Mouse (Mus musculus) common myeloid progenitor, adult 5-6 weeks (primary cell): Measurements from ENCODE around the gene Hoxc12. TPM values are rescaled to one million over a fixed set of nuclear protein-coding genes. Genes with fewer than 3 reads are reported as not detected.

ENCODE experiments used
- ATAC-seq: replicated peaks from 2 replicates; pipeline ENCODE4 v1.8.0; 2016; ENCODE audit warnings: low read depth, mild to moderate bottlenecking, moderate TSS enrichment, inconsistent platforms; ENCODE audit not compliant: poor library complexity, severe bottlenecking
- total RNA-seq: library from RNA; stranded (forward); fragments of 200-1000, 187-1606 nt; gene quantifications from 2 replicates; pipeline ENCODE4 v1.2.3, GENCODE M21; 2017

The Hoxc12 gene
- total RNA-seq, 1 experiment from 2014 or later: not detected

DNA sequence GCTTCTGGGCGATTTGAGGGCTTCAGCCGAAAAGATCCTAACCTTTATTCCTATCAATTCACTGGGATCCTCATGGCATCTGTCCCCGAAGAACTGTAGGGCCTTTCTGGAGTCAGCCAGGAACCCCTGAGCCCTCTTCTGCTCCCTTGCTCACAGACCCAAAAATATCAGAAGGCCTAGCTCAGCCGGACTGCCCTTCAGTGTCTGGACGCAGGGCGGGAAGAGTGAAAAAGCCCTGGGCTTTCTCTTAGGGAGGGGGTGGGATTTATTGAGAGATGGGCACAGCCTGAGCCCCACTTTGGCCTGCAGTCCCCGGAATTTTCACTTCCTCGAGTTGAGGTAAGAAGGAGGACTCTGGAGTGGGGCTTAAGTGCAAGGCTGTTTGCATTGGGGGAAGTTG is 26.7 kb downstream of the Hoxc12 start:
- ATAC-seq: no peak

DNA sequence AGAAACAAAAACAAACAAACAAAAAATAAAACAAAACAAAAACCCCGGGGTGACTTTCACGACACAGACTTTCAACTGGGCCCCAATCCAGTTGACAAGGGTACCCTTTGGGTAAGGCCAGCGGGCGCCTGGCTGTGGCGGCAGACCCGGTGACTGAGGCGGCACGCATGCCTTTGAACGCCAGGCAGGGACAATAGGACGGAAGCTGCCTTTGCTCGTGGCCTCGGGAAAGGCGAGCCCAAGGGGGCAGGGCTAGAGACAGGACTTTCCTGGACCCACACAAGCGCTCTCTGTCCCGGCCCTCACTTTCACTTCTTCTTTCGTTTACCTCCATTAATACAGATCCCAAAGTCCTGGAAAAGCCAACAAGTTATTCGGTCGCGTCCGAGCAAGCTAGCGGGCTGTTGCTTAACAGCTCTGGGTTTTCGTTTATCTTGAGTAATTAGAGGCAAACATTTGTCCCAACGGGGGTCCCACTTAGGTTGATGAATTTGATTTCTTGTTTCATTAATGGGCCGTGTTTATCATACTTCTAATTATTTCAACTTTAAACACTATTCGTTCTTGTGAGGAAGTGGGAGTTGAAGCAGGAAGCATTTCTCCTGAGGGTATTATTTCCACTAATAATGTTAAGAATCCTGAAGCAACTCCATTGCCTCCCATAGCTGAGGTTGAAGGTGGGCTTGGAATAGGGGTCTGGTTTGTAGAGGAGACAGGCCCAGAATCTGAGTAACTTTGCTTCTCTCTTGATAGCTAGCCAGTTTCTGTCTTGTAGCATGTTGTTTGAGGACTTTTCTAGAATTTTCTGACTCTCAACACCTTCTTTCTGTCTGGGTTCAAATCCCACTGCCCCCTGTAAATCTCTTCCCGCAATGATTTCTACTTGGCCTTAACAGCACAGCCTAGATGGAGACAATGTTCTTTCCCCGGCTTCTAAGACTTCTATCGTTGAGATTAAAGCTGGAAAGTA is 27.4 kb downstream of the Hoxc12 start:
- ATAC-seq: 0 out of 2 replicates have a peak, but pooled peaks have one; percentile 34

DNA sequence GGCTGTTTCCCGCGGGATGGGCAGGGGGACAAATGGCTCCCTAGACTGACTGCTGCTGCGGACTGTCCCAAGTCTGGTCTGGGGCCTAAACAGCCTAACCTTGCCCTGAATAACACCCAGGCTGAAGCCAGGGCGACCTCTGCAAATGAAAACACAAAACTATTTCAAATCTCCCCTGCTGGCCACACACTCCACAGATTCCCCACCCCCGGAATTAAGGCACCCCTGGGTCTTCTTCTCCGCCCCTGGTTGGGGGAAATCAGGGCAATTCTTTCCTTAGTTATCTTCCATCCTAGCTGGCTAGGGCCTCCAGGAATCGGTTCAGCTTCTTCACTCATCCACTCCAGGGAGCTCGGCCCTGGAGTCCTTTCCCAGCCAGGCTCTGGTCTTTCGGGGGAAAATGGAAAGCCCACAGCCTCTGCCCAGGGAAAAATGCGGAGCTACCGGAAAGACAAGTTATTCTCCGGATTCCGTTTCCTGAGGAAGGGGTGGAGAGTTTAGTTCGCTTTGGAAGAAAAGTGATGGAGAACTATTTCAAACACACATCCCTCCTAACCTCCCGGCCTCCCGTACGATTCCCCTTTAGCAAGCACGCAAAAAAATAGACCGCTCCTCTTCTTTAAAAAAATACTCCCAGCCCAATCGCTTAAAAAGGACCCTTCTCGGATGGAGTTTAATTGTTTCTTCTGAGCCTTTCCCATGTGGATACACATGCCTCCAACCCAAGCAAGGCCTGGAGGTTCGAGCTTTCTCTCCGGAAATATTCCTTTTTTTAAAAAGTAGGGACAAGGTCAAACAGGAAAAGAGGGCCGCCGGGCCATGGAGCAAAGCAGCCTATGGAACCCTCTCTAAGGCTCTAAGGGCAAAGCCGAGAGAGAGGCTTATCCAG is 28.7 kb downstream of the Hoxc12 start:
- ATAC-seq: no peak

DNA sequence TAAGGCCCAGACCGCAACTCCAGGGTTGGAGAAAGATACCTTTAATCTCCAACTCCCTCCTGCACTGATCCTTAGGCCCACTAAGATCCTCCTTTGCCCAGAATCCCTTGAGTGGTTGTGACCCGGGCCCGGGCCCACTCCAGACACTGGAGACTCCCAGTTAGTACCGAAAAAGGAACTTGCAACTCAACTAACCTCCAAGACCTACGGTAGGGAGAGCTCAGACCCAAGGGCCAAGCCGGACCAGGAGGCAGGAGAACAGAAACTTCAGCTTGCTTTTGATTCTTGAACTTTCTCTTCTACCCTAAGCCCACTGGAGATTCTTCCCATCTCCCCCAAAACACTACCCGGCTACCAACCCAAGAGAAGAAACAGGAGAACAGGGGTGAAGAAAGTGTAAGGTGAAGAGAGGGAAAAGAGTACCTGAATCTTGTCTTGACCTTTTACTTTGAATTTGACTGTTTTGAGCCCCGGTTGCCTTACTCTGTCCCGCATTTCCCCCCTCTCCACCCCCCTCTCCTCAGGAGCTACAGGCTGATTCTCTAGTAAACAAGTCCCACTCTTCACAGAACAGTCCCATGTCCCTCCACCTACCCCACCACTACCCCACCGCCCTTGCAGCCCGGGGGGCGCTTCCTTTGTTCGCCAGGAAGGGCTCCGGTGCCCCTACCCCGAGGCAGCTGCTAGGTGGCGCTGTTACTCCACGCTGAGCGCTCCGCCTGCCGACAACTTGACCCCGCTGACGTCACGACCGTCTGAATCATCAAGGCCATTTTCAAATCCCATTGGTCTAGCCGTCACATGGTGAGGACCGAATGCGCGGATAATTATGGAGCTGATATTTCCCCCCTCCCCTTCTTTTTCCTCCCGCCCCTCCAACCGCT is 29.6 kb downstream of the Hoxc12 start:
- ATAC-seq: peak; percentile 66

DNA sequence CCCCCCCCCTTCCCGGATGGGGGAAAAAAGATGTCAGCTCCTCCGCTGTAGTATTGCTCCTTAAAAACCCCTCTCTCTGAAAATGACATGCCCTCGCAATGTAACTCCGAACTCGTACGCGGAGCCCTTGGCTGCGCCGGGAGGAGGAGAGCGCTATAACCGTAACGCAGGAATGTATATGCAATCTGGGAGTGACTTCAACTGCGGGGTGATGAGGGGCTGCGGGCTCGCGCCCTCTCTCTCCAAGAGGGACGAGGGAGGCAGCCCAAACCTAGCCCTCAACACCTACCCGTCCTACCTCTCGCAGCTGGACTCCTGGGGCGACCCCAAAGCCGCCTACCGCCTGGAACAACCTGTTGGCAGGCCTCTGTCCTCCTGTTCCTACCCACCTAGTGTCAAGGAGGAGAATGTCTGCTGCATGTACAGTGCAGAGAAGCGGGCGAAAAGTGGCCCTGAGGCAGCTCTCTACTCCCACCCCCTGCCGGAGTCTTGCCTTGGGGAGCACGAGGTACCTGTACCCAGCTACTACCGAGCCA is 30.3 kb downstream of the Hoxc12 start, which contains the start of gene Hoxc10:
Gene Hoxc10 (plus strand): TSS at position 21 of the 536 bp plus-strand sequence.
- no peak for ATAC-seq

DNA sequence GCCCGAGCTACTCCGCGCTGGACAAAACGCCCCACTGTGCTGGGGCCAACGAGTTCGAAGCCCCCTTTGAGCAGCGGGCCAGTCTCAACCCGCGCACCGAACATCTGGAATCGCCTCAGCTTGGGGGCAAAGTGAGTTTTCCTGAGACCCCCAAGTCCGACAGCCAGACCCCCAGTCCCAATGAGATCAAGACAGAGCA is 30.7 kb downstream of the Hoxc12 start, which contains the start of gene Hoxc5:
Gene Hoxc5 (plus strand): TSS at position 132 of the 199 bp plus-strand sequence.
- no peak for ATAC-seq

DNA sequence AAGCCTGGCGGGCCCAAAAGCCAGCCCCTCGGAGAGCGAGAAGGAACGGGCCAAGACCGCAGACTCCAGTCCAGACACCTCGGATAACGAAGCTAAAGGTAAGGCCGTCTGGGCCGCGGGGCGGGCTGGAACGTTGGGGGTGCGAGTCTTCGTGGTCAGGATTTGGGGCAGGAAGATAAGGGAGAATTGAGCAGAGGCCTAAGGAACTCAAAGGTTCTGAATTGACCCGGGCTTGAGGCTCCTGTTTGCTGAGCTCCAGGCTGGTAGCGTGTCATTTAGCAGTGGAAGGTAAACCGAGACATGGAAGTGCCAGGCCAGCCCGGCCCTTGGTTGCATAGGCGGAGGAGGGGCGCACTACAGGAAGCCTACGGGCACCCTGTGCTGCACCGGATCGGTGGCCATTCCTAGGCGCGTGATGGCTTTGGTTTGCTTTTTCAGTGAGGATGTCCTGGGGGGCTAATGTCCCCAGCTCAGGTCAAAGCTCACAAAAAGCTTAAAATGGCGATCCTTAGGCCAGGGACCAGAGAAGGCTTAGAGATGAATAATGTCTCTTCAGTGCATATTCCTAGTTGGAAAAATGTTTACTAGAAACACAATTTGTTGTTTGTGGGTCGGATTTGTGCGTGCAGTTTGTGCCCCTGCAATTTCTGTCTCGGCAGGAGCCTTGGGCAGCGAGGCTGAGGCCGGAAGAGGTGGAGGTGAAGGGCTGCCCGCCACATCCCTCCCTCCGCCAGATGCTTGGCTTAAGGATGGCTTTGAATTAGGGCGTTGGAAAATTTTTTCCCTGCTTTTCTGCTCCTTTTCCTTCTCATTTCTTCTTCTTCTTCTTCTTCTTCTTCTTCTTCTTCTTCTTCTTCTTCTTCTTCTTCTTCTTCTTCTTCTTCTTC is 31.2 kb downstream of the Hoxc12 start:
- ATAC-seq: no peak

DNA sequence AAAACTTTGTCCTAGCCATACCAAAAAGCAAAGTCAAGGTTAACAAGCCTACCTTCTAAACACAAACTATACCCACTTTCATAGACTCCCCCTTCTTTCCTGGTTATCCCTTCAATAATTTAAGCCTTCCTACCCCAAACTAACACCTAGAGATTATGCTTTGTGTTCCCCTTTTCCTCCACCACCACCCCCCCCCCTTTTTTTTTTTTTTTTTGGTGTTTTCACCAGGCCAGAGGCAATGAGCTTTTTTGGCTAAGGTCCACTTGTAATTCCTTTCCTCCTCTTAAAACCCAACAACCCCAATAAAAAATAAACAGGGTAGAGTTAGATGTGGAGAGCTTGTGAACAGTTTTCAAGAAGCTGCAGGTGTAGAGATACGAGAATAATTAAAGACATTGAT is 32.7 kb downstream of the Hoxc12 start:
- ATAC-seq: no peak

DNA sequence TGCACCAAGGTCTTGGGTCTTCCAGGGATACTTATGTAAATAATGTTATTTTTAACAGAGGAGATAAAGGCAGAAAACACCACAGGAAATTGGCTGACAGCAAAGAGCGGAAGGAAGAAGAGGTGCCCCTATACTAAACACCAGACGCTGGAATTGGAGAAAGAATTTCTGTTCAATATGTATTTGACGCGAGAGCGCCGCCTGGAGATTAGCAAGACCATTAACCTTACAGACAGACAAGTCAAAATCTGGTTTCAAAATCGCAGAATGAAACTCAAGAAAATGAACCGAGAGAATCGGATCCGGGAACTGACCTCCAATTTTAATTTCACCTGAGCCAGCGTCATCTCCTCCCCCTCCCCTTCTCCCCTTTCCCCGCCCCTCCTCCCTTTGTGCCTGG is 34.2 kb downstream of the Hoxc12 start:
- ATAC-seq: no peak

DNA sequence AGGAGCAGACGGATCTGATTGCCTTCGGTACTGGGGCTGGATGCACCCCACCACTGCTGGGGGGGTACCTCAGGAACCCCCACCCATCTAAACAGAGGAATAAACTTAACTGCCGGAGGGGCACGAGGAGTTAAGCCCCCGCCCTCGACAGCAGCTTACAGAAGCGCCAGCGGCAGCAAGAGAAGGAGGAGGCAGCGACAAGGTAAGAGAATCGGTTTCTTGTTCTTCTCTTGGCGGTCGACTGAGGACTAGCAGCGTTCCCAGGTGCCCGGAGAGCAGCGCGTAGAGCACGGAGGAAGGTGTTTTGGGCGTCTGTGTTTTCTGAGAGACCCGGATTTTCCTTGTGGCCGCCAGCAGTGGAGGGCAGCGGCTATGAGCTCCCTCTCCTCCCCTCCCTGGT is 35.7 kb downstream of the Hoxc12 start:
- ATAC-seq: no peak

DNA sequence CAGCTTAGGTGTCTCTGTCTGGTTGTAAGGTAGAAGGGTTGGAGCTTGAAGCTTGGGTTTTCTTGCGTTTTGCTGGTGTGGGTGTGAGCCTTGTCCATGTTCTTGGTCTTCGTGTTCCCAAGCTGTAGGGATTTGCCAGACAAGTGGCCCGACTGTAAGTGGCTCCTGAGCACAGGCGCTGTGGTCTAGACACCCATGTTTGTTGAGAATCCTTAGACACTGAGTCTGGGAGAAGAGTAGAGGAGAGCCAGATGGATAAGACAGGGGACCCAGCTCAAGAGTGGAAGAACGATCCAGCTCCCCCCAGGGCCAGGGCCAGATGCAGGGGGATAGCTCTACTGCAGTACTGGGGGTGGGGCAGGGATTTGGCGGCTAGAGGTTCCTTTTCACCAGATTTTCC is 36.2 kb downstream of the Hoxc12 start:
- no peak for ATAC-seq

DNA sequence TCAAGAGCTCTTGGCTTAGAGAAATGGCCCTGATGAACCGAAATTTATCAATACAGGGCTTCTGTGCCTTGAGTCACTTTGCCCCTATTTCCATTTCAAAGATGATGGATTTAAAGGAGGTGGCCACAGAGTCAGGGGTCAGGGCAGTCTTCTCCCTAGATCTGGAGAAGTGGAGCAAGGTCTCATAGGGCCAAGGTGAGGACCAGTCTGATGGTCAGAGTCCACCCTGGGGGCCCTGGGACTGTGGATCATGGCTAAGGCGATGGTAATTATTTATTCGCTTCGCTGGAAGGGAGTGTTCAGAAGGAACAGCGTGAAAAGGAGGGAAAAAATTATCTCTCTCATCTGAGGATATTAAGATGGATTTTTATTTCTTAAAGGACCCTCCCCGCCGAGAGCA is 38.5 kb downstream of the Hoxc12 start:
- no peak for ATAC-seq

DNA sequence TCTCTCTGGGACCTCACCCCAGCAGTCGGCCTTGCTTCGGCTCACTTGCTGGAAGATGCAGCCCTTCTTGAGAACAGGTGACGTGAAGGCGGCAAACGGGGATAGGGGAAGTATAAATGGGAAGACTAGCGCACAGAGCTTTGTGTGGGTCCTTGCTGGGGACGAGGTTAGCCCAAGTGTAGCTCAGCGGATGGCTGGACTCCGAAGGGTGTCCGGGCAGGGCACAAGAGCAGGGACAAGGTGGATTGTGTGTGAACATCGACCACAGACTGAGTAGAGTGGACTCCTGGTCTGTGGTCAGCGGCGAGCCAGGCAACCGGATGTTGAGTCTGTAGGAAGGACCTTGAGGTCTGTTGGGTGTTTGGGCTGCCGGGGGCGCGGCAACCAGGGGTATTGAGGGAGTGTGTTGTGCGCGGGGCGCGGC is 39.1 kb downstream of the Hoxc12 start:
- peak; percentile 19; the same call in 1 of the 2 replicates for ATAC-seq

DNA sequence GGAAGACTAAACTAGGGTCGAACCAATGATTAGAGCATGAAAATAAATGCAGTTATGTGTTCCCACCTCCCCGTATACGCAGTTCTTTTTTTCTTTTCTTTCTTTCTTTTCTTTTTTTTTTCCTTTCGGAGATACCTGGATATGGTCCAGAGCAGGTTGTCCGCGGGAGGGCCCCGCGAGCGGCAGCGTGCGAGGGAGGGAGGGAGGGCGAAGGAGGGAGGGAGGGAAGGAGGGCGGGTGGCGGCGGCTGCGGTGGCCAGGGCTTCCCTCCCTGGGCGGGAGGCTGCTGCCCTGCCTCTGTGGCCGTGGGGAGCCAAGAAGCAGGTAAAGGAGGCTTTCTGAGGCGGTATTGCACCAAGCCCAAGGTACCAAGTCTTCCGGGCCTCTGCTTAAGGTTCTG is 39.6 kb downstream of the Hoxc12 start, which contains the start of gene Hoxc9:
Gene Hoxc9 (plus strand): TSS at position 269 of the 400 bp plus-strand sequence.
- no peak for ATAC-seq

DNA sequence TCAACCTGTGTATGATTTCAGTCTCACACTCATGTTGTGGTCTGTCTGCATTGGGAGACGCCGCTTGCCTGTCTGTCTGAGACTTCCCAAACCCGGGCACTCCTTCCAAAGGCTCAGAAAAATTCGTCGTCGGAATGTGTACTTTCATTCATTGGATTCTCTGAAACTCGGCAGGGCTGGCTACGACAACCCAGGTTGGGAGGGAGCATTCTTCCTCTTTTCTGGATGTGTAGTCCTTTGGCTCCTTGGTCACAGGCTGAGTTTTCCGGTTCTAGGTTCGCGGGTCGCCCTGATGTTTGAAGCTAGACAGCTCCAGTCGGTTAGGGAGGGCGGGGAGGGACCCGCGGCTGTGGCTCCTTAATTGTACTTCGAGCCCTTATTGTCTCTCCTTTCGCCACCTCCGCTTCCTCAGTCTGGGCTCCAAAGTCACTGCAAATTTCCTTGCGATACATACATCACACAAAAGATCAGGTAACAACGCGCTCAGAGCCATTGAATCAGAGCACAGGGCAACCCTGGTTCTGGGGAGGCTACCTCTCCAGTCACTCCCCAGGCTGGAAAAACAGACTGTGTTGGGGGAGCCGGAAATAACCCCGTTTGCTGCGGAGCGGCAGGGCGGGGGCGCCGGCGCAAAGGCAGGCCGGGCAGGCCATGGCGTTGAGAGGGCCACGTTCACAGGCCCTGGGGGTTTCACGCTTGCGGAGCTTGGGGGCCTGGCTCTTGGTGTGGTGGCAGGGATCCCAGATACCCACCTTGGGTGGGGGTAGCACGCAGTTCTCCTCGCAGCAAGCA is 40.3 kb downstream of the Hoxc12 start:
- ATAC-seq: no peak

DNA sequence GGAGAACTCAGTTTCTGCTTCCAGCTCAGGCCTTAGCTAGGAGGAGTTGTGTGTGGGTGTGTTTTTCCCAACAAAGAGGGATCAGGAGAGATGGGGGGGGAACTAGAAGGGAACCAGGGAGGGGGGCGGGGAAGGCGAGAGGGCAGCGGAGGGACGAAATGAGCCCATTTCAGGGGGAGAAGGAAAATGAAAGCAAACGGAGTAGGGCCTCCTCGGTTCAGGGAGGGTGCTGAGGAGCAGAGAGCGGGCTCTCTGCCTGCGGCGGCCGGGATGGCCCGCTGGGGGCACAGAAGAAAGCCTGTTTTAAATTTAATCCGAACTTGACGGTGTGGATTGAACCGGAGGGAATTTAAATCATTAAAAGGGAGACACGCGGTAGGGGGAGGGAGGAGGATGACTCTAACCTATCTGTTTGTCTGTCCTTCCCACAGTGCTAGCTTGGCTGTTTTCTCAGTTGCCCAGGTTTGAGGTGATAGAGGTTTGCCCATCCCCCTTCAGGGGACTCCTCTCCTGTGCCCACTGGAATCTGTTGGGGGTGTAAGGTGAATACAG is 40.9 kb downstream of the Hoxc12 start:
- ATAC-seq: no peak

DNA sequence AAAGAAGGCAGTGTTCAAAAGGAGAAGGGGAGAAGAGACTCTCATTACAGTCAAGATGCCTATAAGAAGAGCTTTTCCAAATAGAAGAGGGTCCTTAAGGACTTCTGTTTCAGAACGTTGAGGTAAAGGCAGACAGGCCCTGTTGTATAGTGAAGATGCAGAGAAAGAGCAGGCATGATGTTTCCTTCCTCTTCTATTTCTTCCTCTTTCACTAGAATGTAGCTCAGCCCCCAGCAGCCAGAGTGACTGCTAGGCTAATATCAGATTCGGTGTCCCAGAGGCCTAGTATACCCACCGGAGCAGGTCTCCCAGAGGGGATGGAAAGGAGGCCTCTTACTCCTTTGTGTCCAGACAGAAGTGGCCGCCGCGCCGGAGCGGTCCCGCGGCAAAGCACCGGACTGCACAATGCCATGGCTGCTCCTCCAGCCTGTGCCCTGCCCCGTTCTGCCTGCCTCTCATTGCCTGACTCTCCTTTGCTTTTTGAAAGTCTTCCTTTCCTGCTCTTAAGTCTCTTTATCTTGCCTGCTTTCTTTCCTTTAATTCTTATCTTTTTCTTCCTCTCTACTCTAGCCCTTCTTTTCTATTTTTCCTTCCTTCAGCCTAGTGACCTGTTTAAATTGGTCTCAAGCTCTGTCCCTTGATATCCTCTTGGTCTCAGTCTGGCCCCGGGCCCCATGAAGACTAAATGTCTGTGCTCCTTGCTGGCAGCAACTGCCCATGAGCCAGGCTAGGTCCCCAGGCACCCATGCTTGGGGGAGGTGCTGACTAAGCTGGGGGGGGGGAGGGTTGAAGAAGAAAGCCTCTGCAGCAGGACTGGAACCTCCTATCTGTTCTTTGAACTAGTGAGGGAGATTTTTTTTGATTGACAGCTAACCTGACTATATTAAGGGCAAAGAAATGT is 42.3 kb downstream of the Hoxc12 start:
- peak; percentile 46 for ATAC-seq
